Mouse (Mus musculus): ENCODE results near the gene Nebl.

GRCm38 (mm10) chr2:17402511-17402910, 328.8 kb downstream of the Nebl start:
- TF ChIP-seq POLR2A (IDR thresholded peaks at IDR 0.05; ENCODE audit: insufficient read depth, low read length) (no peak), CTCF (IDR thresholded peaks at IDR 0.05; ENCODE audit: low read depth, low read length) (no peak), EP300 (IDR thresholded peaks at IDR 0.05; ENCODE audit: insufficient read depth, low read depth, low read length) (no peak)
